Mouse (Mus musculus) B cell, adult 2 months (primary cell): ENCODE data around the gene Lipc.

Experiments
- DNase-seq, 2 experiments: peaks; one replicate each; pipeline ENCODE4 v3.0.0; 2022

Gene Lipc

GRCm38 (mm10) chr9:70952126-70952525 is at the start of gene Lipc:
Gene Lipc (minus strand): TSS chr9:70952226.
- DNase-seq: no peak

DNA sequence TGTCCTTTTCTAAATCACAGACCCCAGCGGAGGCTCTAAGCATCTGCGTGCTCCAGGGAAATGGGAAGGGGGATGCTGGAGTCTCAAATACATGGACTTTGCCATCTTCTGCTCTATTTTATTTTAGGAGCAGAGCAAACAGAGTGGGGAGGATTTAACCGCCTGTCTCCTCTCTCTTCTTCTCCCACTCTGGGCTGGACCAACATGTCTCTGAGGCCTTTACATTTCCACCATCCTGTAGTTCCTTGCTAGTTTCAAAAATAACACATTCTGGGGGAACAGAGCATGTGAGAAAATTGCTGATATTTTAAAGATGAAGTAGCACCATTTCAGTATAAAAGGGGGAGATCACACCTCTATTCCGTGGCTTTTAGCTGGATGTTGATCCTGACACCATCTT is 47.1 kb upstream of the Lipc start:
- DNase-seq: no peak

GRCm38 (mm10) chr9:70998719-70999118 is 46.7 kb upstream of the Lipc start:
- DNase-seq: peak; percentile 33 to 40

- DNase-seq: no peak
Measured at GRCm38 (mm10) chr9:70993326-70993725, 41.3 kb upstream of the Lipc start.

DNA sequence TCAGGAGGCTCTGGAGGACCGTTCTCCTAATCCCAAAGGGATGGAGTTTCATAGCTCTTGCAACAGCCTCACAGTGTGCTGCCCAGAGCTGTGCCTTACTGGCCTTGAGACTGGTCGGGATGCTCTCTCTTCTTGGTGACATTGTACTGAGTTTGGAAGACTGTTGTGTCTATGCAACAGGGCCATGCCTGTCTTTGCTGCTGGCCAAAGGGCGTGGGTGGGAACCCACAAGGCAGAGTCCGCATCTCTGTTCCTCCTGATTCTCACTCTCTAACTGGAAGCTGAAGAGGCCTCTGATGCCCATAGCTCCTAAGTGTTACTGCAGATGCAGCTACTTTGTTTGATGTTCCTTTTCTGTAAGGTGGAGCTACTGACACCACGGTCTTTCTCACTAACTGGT is 39.4 kb upstream of the Lipc start:
- no peak for DNase-seq

- peak; percentile 23 to 24 for DNase-seq
Measured at GRCm38 (mm10) chr9:70987210-70987609, 35.2 kb upstream of the Lipc start.

- no peak for DNase-seq
Measured at GRCm38 (mm10) chr9:70982991-70983480, 31.0 kb upstream of the Lipc start.

- no peak for DNase-seq
Measured at GRCm38 (mm10) chr9:70981721-70982120, 29.7 kb upstream of the Lipc start.

- no peak for DNase-seq
Measured at GRCm38 (mm10) chr9:70979641-70980040, 27.6 kb upstream of the Lipc start.

DNA sequence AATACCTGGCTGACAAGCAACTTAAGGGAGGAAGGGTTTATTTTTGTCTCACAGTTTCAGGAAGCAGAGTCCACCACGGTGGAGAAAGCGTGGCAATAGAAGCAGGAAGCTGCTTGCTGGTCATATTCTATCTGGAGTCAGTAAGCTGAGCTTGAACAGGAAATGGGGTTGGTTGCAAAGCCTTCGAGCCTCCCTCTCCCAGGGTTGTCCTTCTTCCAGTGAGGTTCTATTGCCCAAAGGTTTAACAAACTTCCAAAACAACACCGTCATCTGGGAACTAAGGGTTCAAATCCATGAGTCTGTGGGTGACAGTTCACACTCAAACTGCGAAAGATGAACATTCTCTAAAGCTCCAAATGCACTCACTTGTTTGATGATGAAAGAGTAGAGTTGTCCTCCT is 27.1 kb upstream of the Lipc start:
- no peak for DNase-seq

DNA sequence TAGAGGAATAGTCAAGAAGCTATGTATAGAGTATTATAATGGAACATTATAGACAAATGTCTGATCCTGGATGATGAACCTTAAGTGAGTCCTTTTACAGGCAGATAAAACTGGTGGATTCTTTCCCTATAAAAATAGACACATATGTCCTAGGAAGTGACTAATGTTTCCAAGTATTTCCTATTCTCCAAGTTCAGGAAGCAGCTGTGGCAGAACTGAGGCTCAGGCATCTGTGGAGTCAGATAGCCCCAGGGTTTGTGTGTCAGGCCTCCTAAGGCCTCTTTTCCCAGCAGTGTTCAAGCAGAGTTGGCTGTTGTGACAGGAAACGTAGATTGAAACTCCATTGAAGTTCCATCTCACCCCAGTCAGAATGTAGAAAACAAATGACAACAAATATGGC is 25.4 kb upstream of the Lipc start:
- DNase-seq: no peak

GRCm38 (mm10) chr9:70975921-70976320 is 23.9 kb upstream of the Lipc start:
- no peak for DNase-seq

- DNase-seq: no peak
Measured at GRCm38 (mm10) chr9:70973286-70973685, 21.3 kb upstream of the Lipc start.

- DNase-seq: no peak
Measured at GRCm38 (mm10) chr9:70969244-70969643, 17.2 kb upstream of the Lipc start.

GRCm38 (mm10) chr9:70965999-70966994 is 14.3 kb upstream of the Lipc start:
- DNase-seq: no peak

GRCm38 (mm10) chr9:70965422-70965821 is 13.4 kb upstream of the Lipc start:
- DNase-seq: no peak

GRCm38 (mm10) chr9:70965011-70965410 is 13.0 kb upstream of the Lipc start:
- DNase-seq: no peak

- DNase-seq: no peak
Measured at GRCm38 (mm10) chr9:70963461-70963891, 11.4 kb upstream of the Lipc start.

DNA sequence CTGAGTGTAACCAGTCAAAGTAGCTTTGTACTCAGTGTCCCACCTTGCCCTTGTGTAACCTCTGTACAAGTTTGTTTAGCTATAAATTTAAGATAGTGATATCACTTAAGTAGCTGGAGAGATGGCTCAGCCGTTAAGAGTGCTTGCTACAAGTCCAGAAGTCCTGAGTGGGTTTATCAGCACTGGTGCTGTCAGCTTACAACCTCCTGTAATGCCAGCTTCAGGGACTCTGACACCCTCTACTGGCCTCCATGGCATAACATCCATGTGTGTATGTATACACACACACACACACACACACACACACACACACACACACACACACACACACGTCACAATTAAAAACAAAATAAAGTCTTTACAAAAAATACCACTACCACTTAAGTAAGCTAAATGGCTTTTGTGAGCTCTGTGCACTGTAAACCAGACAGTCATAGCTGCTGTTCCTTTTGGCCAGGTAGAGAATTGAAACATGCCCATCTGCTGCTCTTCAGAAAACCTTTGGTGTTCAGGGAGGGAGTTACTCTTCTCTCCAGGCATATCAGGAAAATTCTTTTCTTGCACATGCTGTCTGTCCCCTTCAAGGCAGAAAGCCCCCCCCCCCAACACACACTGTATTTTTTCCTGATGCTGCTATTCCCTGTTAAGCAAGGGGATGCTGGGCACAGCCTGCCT is 10.9 kb upstream of the Lipc start:
- DNase-seq: no peak

- DNase-seq: no peak
Measured at GRCm38 (mm10) chr9:70960301-70960700, 8.3 kb upstream of the Lipc start.

- DNase-seq: no peak
Measured at GRCm38 (mm10) chr9:70959866-70960265, 7.8 kb upstream of the Lipc start.

GRCm38 (mm10) chr9:70959447-70959846 is 7.4 kb upstream of the Lipc start:
- DNase-seq: no peak

- DNase-seq: no peak
Measured at GRCm38 (mm10) chr9:70958381-70958780, 6.4 kb upstream of the Lipc start.

GRCm38 (mm10) chr9:70957717-70958116 is 5.7 kb upstream of the Lipc start:
- DNase-seq: no peak
